Mouse (Mus musculus) lung, embryonic 14.5 days (tissue): ENCODE results near the gene Mtus2. TPM values are rescaled to one million over a fixed set of nuclear protein-coding genes. Genes with fewer than 3 reads are reported as not detected.

Source experiments
- ATAC-seq: fragments of 200-750 bp; cut with Nextera tagmentation; 2 replicates; pipeline ENCODE4 v1.8.0; 2017; ENCODE audit warnings: mild to moderate bottlenecking, moderate TSS enrichment, moderate library complexity; ENCODE audit not compliant: insufficient read depth
- DNase-seq: peaks from one replicate; pipeline ENCODE4 v3.0.0-alpha.2; 2015
- H3K27ac ChIP-seq: fragments of 300-500 bp; sonication (generic); 2 replicates; pipeline ENCODE4 v1.5.1; 2014; ENCODE audit warnings: low read depth, mild to moderate bottlenecking, moderate library complexity
- H3K27me3 ChIP-seq: fragments of 300-500 bp; sonication (generic); 2 replicates; pipeline ENCODE4 v1.6.1; 2014; ENCODE audit warnings: low read length, control low read depth; ENCODE audit not compliant: insufficient read depth
- H3K36me3 ChIP-seq: fragments of 300-500 bp; sonication (generic); 2 replicates; pipeline ENCODE4 v1.6.1; 2014; ENCODE audit warnings: control low read depth; ENCODE audit not compliant: insufficient read depth
- H3K4me1 ChIP-seq: fragments of 300-500 bp; sonication (generic); 2 replicates; pipeline ENCODE4 v1.6.1; 2014; ENCODE audit warnings: antibody characterized with exemption, control low read depth; ENCODE audit not compliant: insufficient read depth
- H3K4me2 ChIP-seq: fragments of 300-500 bp; sonication (generic); 2 replicates; pipeline ENCODE4 v1.6.1; 2014; ENCODE audit warnings: mild to moderate bottlenecking
- H3K4me3 ChIP-seq: fragments of 300-500 bp; sonication (generic); 2 replicates; pipeline ENCODE4 v1.5.1; 2014; ENCODE audit warnings: low read depth, low read length
- H3K9ac ChIP-seq: fragments of 300-500 bp; sonication (generic); 2 replicates; pipeline ENCODE4 v1.6.1; 2014
- H3K9me3 ChIP-seq: fragments of 300-500 bp; sonication (generic); 2 replicates; pipeline ENCODE4 v1.6.1; 2016; ENCODE audit warnings: low read depth, low read length, control low read depth
- CTCF ChIP-seq: IDR thresholded peaks from 2 replicates; pipeline ENCODE4 v1.5.1; 2016; ENCODE audit warnings: antibody characterized with exemption, low read depth
- WGBS: fragments of 180-500 bp; shearing (Covaris S2); extraction: QIAGEN DNeasy Blood & Tissue Kit; methylation state at CpG from one replicate; pipeline ENCODE4 v1.1.7; 2014; 5-methylcytosine and 5-hydroxymethylcytosine counted together
- polyA plus RNA-seq: library from polyadenylated mRNA; unstranded; fragments of >200 nt; fragmentation: Nextera tagmentation; extraction: Ambion mirVana; gene quantifications from 2 replicates; pipeline ENCODE4 v1.2.1, GENCODE M21; 2014

Mtus2 gene
- polyA plus RNA-seq, 1 experiment from 2014 or later = 5.7 TPM

DNA sequence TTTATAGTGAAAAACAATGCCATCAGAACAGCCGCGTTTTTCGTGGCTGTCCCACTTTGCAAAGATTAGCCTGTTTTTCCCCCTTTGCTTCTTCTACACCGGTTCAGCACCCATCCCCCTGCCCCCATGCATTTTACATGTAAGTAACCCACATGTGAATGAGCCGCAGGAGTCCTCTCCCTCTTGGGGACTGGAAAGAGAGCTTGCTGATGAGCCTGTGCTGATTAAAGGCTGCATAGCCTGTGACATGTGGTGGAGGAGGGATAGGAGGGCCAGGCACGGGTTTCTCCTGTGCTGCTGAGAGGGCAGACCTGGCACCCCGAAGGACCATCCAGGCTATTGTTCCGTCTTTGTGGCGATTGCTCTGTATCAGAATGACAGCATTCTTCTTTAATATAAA lies 151.2 kb downstream of the Mtus2 start:
- H3K4me2 ChIP-seq = no peak overlapping the region

DNA sequence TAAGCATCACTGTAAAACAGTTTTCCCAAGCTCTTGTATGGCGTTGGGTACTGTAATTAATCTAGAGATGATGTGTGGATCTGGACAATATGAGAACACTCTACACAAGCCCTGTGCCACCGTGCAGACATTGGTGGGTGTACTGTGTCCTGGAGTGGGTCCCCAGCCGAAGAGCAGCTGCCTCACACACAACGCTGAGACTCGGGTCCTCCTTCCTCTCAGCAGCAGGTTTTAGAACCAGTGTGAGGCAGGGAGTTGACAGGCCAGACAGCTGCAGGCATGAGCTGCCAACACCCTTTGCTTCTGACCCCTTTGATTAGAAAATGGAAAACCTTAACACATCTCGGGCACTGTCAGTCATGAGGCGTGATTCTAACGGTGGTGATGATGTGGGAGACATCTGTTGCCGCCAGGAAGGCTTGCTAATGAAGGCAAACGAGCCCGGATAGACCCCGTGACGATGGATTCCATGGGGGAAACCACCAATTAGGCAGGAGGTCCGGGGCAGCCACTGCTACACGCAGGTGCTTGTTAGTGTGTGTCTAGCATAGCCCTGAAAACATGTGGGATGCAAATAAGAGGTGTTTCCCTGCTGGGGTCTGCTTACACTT lies 158.2 kb downstream of the Mtus2 start:
- Histone ChIP-seq H3K9me3 (no peaks in the 10 kb centered on the region), H3K36me3 (no peaks in the 10 kb centered on the region), H3K27me3 (no peaks in the 10 kb centered on the region), H3K9ac (no peak overlapping the region), H3K4me3 (no peak overlapping the region), H3K4me1 (no peaks in the 10 kb centered on the region), H3K4me2 (no peak overlapping the region), H3K27ac (no peak overlapping the region)
- 33% methylated on average over 15 of the region's 15 CpGs for WGBS
- no peak for ATAC-seq
- DNase-seq = no peak
- no peak for TF ChIP-seq CTCF

More for the DNA sequence above, 151.2 kb downstream of the Mtus2 start:
- Histone ChIP-seq H3K9ac (no peak overlapping the region), H3K27ac (no peak overlapping the region), H3K9me3 (no peaks in the 10 kb centered on the region), H3K4me1 (no peaks in the 10 kb centered on the region), H3K36me3 (no peaks in the 10 kb centered on the region), H3K4me3 (no peak overlapping the region), H3K27me3 (no peaks in the 10 kb centered on the region)
- 51% methylated on average over 9 of the region's 9 CpGs for WGBS
- no peak for TF ChIP-seq CTCF
- DNase-seq = no peak
- ATAC-seq = no peak

DNA sequence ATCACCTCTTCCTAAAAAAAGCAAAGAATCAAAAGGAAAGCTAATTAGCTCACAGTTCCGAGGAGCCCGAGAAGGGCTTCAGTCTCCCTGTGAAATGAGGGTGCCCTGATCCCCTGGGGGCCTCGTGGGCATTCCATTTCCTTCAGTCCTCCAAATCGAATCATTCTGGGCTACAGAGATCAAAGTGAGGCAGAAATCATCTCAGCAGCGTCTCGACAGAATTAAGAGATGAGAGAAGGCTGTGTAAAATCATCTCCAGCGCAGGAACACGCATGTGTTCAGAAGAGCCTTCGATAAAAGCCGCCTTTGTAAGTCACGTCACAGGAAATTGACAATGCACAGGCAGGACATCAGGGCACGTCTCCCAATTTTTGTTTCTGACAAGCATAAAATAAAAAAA lies 167.2 kb downstream of the Mtus2 start:
- H3K9me3 ChIP-seq = no peaks in the 10 kb centered on the region
- H3K36me3 ChIP-seq = no peaks in the 10 kb centered on the region
- ATAC-seq (no peak), DNase-seq (no peak)
- no peaks in the 10 kb centered on the region for H3K4me1 ChIP-seq
- no peak for TF ChIP-seq CTCF
- H3K9ac ChIP-seq = no peak overlapping the region
- 74% methylated on average over 12 of the region's 12 CpGs for WGBS
- no peak overlapping the region for H3K4me2 ChIP-seq
- no peak overlapping the region for H3K4me3 ChIP-seq
- H3K27me3 ChIP-seq = no peaks in the 10 kb centered on the region
- no peak overlapping the region for H3K27ac ChIP-seq

DNA sequence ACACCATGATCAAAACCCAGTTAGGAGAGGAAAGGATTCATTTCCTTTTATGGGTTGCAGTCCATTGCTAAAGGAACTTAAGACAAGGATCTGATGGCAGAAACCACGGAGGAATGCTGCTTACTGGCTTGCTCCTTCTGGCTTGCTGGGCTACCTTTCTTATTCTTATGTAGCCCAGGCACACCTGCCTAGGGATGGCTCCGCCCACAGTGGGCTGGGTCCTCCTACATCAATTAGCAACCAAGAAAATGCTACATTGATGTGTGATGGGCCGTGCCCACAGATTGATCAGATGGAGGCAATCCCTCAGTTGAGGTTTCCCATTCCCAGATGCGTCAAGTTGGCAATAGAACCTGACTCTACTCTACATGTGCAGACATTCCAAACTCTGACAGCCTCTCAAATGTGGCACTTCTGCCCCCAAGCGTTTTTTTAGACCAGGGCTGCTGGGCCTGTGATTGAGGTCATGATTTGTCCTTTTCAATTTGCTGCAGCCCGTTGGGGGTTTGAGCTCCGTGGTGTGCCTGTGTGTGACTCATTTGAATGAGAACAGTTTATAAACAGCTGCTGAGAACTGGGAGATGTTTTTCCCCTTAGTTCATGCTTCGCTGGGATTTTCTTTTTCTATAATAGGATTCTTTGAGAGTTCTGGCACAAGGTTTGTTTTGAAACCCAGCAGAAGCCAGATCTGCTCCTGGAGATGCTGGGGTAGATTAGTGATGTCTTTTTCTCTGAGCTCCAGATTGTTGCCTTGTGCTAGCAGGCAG lies 173.8 kb downstream of the Mtus2 start:
- Histone ChIP-seq H3K36me3 (no peaks in the 10 kb centered on the region), H3K9ac (no peak overlapping the region), H3K4me2 (no peak overlapping the region), H3K4me1 (no peaks in the 10 kb centered on the region), H3K27ac (peak overlapping the region; percentile 30; the same call in 1 of the 2 replicates), H3K4me3 (no peak overlapping the region), H3K9me3 (no peaks in the 10 kb centered on the region), H3K27me3 (no peaks in the 10 kb centered on the region)
- WGBS = 52% methylated on average over 8 of the region's 8 CpGs
- no peak for ATAC-seq
- TF ChIP-seq CTCF = no peak
- DNase-seq = no peak

DNA sequence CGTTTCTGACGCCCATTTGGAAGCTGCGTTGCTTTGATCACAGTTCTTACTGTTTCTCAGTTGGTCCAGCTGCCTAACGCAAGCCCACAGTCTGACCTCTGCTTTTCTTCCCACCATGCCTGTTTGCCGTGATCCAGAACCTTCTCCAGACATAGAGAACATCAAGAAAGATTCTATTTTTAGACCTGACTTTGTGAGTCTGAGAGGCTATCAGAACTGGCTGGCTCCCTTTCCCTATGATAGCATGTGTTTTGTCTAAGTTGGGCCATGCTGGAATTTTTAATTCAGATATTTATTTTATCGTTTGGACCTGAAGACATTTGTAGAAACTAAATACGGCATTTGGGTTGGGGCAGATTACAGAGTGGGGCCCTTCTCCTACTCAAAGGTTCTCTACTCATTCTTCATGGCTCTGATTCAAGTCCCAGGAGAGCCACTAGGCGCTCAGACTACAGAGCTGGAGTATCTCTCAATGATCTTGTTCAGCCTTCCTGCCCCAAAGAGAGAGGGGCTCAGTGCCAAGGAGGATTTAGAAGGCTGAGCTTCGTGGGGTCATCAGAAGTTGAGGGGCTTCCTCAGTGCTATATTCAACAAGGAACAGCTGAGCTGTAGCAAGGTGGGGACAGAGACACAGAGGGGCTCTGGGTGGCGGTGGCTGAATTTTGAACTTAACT lies 174.5 kb downstream of the Mtus2 start:
- ATAC-seq (no peak), DNase-seq (peak; percentile 30)
- Histone ChIP-seq H3K36me3 (no peaks in the 10 kb centered on the region), H3K4me1 (no peaks in the 10 kb centered on the region), H3K9me3 (no peaks in the 10 kb centered on the region), H3K27ac (peak overlapping the region; percentile 30; the same call in 1 of the 2 replicates), H3K9ac (no peak overlapping the region), H3K27me3 (no peaks in the 10 kb centered on the region), H3K4me2 (no peak overlapping the region), H3K4me3 (no peak overlapping the region)
- WGBS = 51% methylated on average over 10 of the region's 10 CpGs
- no peak for TF ChIP-seq CTCF

DNA sequence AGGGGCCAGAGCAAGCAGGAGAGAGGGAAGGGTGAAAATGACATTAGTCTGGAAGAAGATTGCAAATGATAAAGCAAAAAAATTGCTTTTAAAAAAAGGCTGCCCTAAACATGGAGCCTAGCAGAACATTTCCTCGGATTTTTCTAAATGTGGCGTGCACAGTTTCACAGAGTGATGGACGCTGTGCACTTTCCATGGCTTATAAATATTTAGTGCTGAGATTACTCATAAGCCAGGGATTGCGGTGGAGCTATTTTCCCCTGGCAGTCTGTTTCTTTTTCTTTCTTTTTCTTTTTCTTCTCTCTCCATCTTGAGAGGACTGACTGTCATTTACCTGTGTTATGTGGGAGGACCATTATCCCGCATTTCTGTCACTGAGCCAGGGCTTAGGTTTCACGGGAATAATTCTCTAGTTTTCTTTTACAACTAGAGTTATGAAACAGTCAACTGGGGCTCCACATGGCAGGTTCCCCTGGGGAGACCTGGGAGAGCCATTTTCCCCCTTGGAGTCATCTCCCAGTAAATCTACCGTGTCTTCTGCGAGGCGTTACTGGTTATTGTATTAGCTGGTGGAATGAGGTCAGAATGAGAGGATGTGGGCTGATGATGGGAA lies 176.4 kb downstream of the Mtus2 start:
- Histone ChIP-seq H3K9ac (no peak overlapping the region), H3K27ac (no peak overlapping the region), H3K36me3 (no peaks in the 10 kb centered on the region), H3K27me3 (no peaks in the 10 kb centered on the region), H3K9me3 (no peaks in the 10 kb centered on the region), H3K4me2 (no peak overlapping the region), H3K4me3 (no peak overlapping the region), H3K4me1 (no peaks in the 10 kb centered on the region)
- no peak for TF ChIP-seq CTCF
- DNase-seq = no peak
- no peak for ATAC-seq
- WGBS = 62% methylated on average over 9 of the region's 9 CpGs

DNA sequence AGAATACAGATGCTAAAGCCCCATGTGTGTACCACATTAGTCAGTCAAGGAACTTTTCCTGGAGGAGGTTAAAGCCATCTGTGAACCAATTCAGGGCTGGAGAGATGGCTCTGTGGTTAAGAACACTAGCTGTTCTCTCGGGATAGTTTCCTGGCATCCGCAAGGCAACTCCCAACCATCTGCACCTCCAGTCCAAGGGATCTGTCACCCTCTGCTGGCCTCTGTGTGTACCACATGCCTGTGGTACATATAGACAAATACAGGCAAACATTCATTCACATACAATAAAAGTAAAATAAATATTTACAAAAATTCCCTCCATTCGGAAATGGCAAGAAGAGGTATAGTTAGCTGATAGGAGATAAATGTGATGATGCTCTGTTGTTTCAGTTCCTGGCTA lies 184.5 kb downstream of the Mtus2 start:
- Histone ChIP-seq H3K9ac (no peak overlapping the region), H3K4me3 (no peak overlapping the region), H3K9me3 (no peaks in the 10 kb centered on the region), H3K27me3 (no peaks in the 10 kb centered on the region), H3K4me2 (no peak overlapping the region), H3K27ac (no peak overlapping the region), H3K36me3 (no peaks in the 10 kb centered on the region), H3K4me1 (no peaks in the 10 kb centered on the region)
- ATAC-seq (no peak), DNase-seq (no peak)
- 79% methylated on average over 3 of the region's 3 CpGs for whole genome bisulfite sequencing
- TF ChIP-seq CTCF = no peak
